Mouse (Mus musculus): ENCODE results near the gene Slc25a22. TPM values are rescaled to one million over a fixed set of nuclear protein-coding genes. Genes with fewer than 3 reads are reported as not detected.
A peak's percentile ranks its signal among the peaks of the same experiment; 100 is the strongest.

Slc25a22 gene
- total and polyA plus RNA-seq, 2 experiments from 2014 or later, result 132 to 141 TPM

GRCm38 (mm10) chr7:141476981-141477370 lies 39.3 kb upstream of the Slc25a22 start:
- DNase-seq (no peak), ATAC-seq (no peak)
- H3K4me1 ChIP-seq (ENCODE audit: insufficient read depth), result peaks cover 13% of the 10 kb centered on the region
- 15% methylated on average over 7 of the region's 7 CpGs for WGBS
- H3K9ac ChIP-seq, result no peak overlapping the region
- H3K4me2 ChIP-seq (ENCODE audit: low read depth), result peak overlapping the region; percentile 71; the same call in 1 of the 2 replicates
- H3K36me3 ChIP-seq (ENCODE audit: insufficient read depth), result peaks cover 4% of the 10 kb centered on the region
- H3K9me3 ChIP-seq (ENCODE audit: low read length), result no peaks in the 10 kb centered on the region
- no peaks in the 10 kb centered on the region; the same call in 1 of the 2 replicates for H3K27me3 ChIP-seq (ENCODE audit: insufficient read depth, low read length)
- H3K27ac ChIP-seq (ENCODE audit: low read depth, low read length), result no peak overlapping the region
- no peak for TF ChIP-seq CTCF (IDR thresholded peaks at IDR 0.05; ENCODE audit: low read depth)
- no peak overlapping the region for H3K4me3 ChIP-seq (ENCODE audit: low read depth, low read length)

DNA sequence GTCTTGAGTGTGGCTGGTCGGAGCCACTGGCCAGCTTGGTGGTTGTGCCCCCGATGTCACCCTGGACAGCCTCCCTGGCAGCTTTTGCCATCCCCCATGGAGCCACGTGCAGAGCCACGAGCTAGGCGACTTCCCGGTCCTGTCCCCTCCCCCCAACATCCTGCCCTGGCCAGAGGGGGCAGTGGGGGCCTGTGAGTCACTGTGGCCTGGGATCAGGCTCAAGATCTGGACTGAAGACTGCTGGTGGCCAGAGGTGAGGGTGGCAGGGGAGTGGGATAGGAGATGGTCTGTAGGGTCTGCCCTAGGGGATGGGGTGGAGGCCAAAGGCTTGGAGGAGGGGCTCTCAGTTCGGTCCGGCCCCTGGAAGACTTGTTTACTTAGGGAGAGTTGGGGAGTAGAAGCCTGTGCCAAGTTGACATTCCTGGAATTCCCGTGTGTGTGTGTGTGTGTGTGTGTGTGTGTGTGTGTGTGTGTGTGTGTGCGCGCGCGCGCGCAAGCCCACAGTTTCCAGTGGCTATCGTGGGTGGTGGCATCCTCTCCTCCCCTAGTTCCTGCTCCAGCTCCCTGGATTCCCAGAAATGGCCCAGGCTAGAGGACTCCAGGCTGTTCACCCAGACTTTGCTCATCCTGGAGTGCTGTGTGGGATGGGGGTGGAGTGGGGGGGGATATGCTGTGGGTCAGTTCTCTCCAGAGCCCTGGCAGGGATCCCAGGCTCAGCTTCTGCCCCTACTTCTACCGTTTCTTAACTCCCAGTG lies 38.7 kb upstream of the Slc25a22 start:
- peak overlapping the region; percentile 29; the same call in 1 of the 2 replicates for H3K27ac ChIP-seq (ENCODE audit: low read depth, low read length)

GRCm38 (mm10) chr7:141475805-141476158 lies 38.1 kb upstream of the Slc25a22 start:
- 2% methylated on average over 12 of the region's 12 CpGs for WGBS
- DNase-seq (no peak), ATAC-seq (no peak)
- Histone ChIP-seq H3K4me1 (ENCODE audit: insufficient read depth) (peaks cover 9% of the 10 kb centered on the region), H3K4me3 (ENCODE audit: low read depth, low read length) (peak overlapping the region; percentile 69), H3K36me3 (ENCODE audit: insufficient read depth) (peaks cover 11% of the 10 kb centered on the region), H3K4me2 (ENCODE audit: low read depth) (peak overlapping the region; percentile 71), H3K9me3 (ENCODE audit: low read length) (no peaks in the 10 kb centered on the region), H3K9ac (peak overlapping the region; percentile 91), H3K27ac (ENCODE audit: low read depth, low read length) (peak overlapping the region; percentile 29; the same call in 1 of the 2 replicates), H3K27me3 (ENCODE audit: insufficient read depth, low read length) (no peaks in the 10 kb centered on the region; the same call in 1 of the 2 replicates)
- TF ChIP-seq CTCF (IDR thresholded peaks at IDR 0.05; ENCODE audit: low read depth), result no peak

More for the DNA sequence above, 38.7 kb upstream of the Slc25a22 start:
- TF ChIP-seq CTCF (IDR thresholded peaks at IDR 0.05; ENCODE audit: low read depth), result peak; percentile 34
- Histone ChIP-seq H3K4me1 (ENCODE audit: insufficient read depth) (peaks cover 10% of the 10 kb centered on the region), H3K27me3 (ENCODE audit: insufficient read depth, low read length) (no peaks in the 10 kb centered on the region; the same call in 1 of the 2 replicates), H3K9me3 (ENCODE audit: low read length) (no peaks in the 10 kb centered on the region), H3K9ac (no peak overlapping the region), H3K4me2 (ENCODE audit: low read depth) (peak overlapping the region; percentile 71), H3K36me3 (ENCODE audit: insufficient read depth) (peaks cover 6% of the 10 kb centered on the region), H3K4me3 (ENCODE audit: low read depth, low read length) (no peak overlapping the region)
- ATAC-seq, result no peak
- DNase-seq, result peak; percentile 23
- 2% methylated on average over 16 of the region's 17 CpGs for WGBS

GRCm38 (mm10) chr7:141475011-141475804 lies 37.5 kb upstream of the Slc25a22 start, which contains the start of the genes Polr2l and Tspan4:
Polr2l (minus strand) TSS chr7:141475132.
Tspan4 (plus strand) TSS chr7:141475240.
- Histone ChIP-seq H3K27ac (ENCODE audit: low read depth, low read length) (peak within 1 kb of the TSS; percentile 83), H3K9ac (peak within 1 kb of the TSS; percentile 91), H3K9me3 (ENCODE audit: low read length) (no peaks in the 10 kb centered on the region), H3K4me3 (ENCODE audit: low read depth, low read length) (peak within 1 kb of the TSS; percentile 69), H3K36me3 (ENCODE audit: insufficient read depth) (peaks cover 17% of the 10 kb centered on the region), H3K4me1 (ENCODE audit: insufficient read depth) (peaks cover 9% of the 10 kb centered on the region), H3K27me3 (ENCODE audit: insufficient read depth, low read length) (no peaks in the 10 kb centered on the region), H3K4me2 (ENCODE audit: low read depth) (peak within 1 kb of the TSS; percentile 71)
- peak; percentile 93 for ATAC-seq
- peak; percentile 91 for DNase-seq
- TF ChIP-seq CTCF (IDR thresholded peaks at IDR 0.05; ENCODE audit: low read depth), result peak; percentile 33; the same call in 1 of the 2 replicates
- 1% methylated on average over 86 of the region's 87 CpGs for WGBS

GRCm38 (mm10) chr7:141474160-141474559 lies 36.5 kb upstream of the Slc25a22 start:
- Histone ChIP-seq H3K27ac (ENCODE audit: low read depth, low read length) (no peak overlapping the region), H3K4me2 (ENCODE audit: low read depth) (peak overlapping the region; percentile 71), H3K4me3 (ENCODE audit: low read depth, low read length) (peak overlapping the region; percentile 69), H3K9ac (peak overlapping the region; percentile 91), H3K9me3 (ENCODE audit: low read length) (no peaks in the 10 kb centered on the region), H3K36me3 (ENCODE audit: insufficient read depth) (peaks cover 23% of the 10 kb centered on the region), H3K27me3 (ENCODE audit: insufficient read depth, low read length) (no peaks in the 10 kb centered on the region), H3K4me1 (ENCODE audit: insufficient read depth) (peaks cover 12% of the 10 kb centered on the region)
- DNase-seq (no peak), ATAC-seq (no peak)
- 9% methylated on average over 5 of the region's 5 CpGs for WGBS
- TF ChIP-seq CTCF (IDR thresholded peaks at IDR 0.05; ENCODE audit: low read depth), result no peak

- Histone ChIP-seq H3K9me3 (ENCODE audit: low read length) (no peaks in the 10 kb centered on the region), H3K4me2 (ENCODE audit: low read depth) (no peak overlapping the region), H3K36me3 (ENCODE audit: insufficient read depth) (peaks cover 23% of the 10 kb centered on the region), H3K9ac (no peak overlapping the region), H3K4me3 (ENCODE audit: low read depth, low read length) (no peak overlapping the region), H3K27me3 (ENCODE audit: insufficient read depth, low read length) (no peaks in the 10 kb centered on the region), H3K27ac (ENCODE audit: low read depth, low read length) (no peak overlapping the region), H3K4me1 (ENCODE audit: insufficient read depth) (peaks cover 22% of the 10 kb centered on the region)
- ATAC-seq, result no peak
- WGBS, result 88% methylated on average over 6 of the region's 6 CpGs
- DNase-seq, result no peak
- TF ChIP-seq CTCF (IDR thresholded peaks at IDR 0.05; ENCODE audit: low read depth), result no peak
Measured at GRCm38 (mm10) chr7:141472763-141473162, 35.1 kb upstream of the Slc25a22 start.
